Mouse (Mus musculus): Measurements from ENCODE around the gene Ptgis. TPM values are rescaled to one million over a fixed set of nuclear protein-coding genes. Genes with fewer than 3 reads are reported as not detected.
A peak's percentile ranks its signal among the peaks of the same experiment; 100 is the strongest.

Gene Ptgis
- polyA plus RNA-seq, 1 experiment from 2014 or later: 20.6 TPM

- Histone ChIP-seq H3K27ac (ENCODE audit: low read length) (no peak overlapping the region), H3K9me3 (ENCODE audit: low read length) (no peaks in the 10 kb centered on the region), H3K9ac (replicated peaks; ENCODE audit: low read length) (no peak overlapping the region), H3K36me3 (ENCODE audit: insufficient read depth, low read length) (no peaks in the 10 kb centered on the region), H3K4me2 (replicated peaks; ENCODE audit: low read depth, low read length) (no peak overlapping the region), H3K4me3 (ENCODE audit: low read length) (no peak overlapping the region), H3K4me1 (ENCODE audit: insufficient read depth, low read length) (0 out of 2 replicates have a peak, but pooled peaks cover 4% of the 10 kb centered on the region), H3K27me3 (ENCODE audit: insufficient read depth, low read length) (no peaks in the 10 kb centered on the region)
- no peak for ATAC-seq (ENCODE audit: low FRiP score, low TSS enrichment)
- 84% methylated on average over 11 of the region's 11 CpGs for WGBS
These were observed 23.5 kb upstream of the Ptgis start for GRCm38 (mm10) chr2:167263931-167264330.

GRCm38 (mm10) chr2:167263040-167263810 is 22.8 kb upstream of the Ptgis start:
- no peaks in the 10 kb centered on the region for H3K9me3 ChIP-seq (ENCODE audit: low read length)
- 85% methylated on average over 8 of the region's 8 CpGs for WGBS
- ATAC-seq (ENCODE audit: low FRiP score, low TSS enrichment): 0 out of 2 replicates have a peak, but pooled peaks have one; percentile 19
- H3K27me3 ChIP-seq (ENCODE audit: insufficient read depth, low read length): no peaks in the 10 kb centered on the region
- no peaks in the 10 kb centered on the region for H3K36me3 ChIP-seq (ENCODE audit: insufficient read depth, low read length)
- H3K4me1 ChIP-seq (ENCODE audit: insufficient read depth, low read length): 0 out of 2 replicates have a peak, but pooled peaks cover 4% of the 10 kb centered on the region
- H3K4me3 ChIP-seq (ENCODE audit: low read length): no peak overlapping the region
- no peak overlapping the region for H3K9ac ChIP-seq (replicated peaks; ENCODE audit: low read length)
- H3K4me2 ChIP-seq (replicated peaks; ENCODE audit: low read depth, low read length): no peak overlapping the region
- H3K27ac ChIP-seq (ENCODE audit: low read length): no peak overlapping the region

GRCm38 (mm10) chr2:167262433-167262832 is 22.0 kb upstream of the Ptgis start:
- ATAC-seq (ENCODE audit: low FRiP score, low TSS enrichment): no peak
- Histone ChIP-seq H3K4me2 (replicated peaks; ENCODE audit: low read depth, low read length) (no peak overlapping the region), H3K9ac (replicated peaks; ENCODE audit: low read length) (no peak overlapping the region), H3K36me3 (ENCODE audit: insufficient read depth, low read length) (no peaks in the 10 kb centered on the region), H3K27ac (ENCODE audit: low read length) (no peak overlapping the region), H3K9me3 (ENCODE audit: low read length) (no peaks in the 10 kb centered on the region), H3K4me3 (ENCODE audit: low read length) (no peak overlapping the region), H3K4me1 (ENCODE audit: insufficient read depth, low read length) (0 out of 2 replicates have a peak, but pooled peaks cover 8% of the 10 kb centered on the region), H3K27me3 (ENCODE audit: insufficient read depth, low read length) (no peaks in the 10 kb centered on the region)
- WGBS: 89% methylated on average over 10 of the region's 10 CpGs

- Histone ChIP-seq H3K9me3 (ENCODE audit: low read length) (no peaks in the 10 kb centered on the region), H3K27me3 (ENCODE audit: insufficient read depth, low read length) (no peaks in the 10 kb centered on the region), H3K4me2 (replicated peaks; ENCODE audit: low read depth, low read length) (no peak overlapping the region), H3K4me1 (ENCODE audit: insufficient read depth, low read length) (0 out of 2 replicates have a peak, but pooled peaks cover 8% of the 10 kb centered on the region), H3K4me3 (ENCODE audit: low read length) (no peak overlapping the region), H3K27ac (ENCODE audit: low read length) (no peak overlapping the region), H3K9ac (replicated peaks; ENCODE audit: low read length) (no peak overlapping the region), H3K36me3 (ENCODE audit: insufficient read depth, low read length) (no peaks in the 10 kb centered on the region)
- WGBS: 64% methylated on average over 4 of the region's 4 CpGs
- no peak for ATAC-seq (ENCODE audit: low FRiP score, low TSS enrichment)
These were observed 20.7 kb upstream of the Ptgis start for GRCm38 (mm10) chr2:167261106-167261505.

- Histone ChIP-seq H3K4me3 (ENCODE audit: low read length) (no peak overlapping the region), H3K4me2 (replicated peaks; ENCODE audit: low read depth, low read length) (no peak overlapping the region), H3K4me1 (ENCODE audit: insufficient read depth, low read length) (peaks cover 10% of the 10 kb centered on the region; the same call in 1 of the 2 replicates), H3K9ac (replicated peaks; ENCODE audit: low read length) (no peak overlapping the region), H3K27ac (ENCODE audit: low read length) (no peak overlapping the region), H3K36me3 (ENCODE audit: insufficient read depth, low read length) (no peaks in the 10 kb centered on the region), H3K27me3 (ENCODE audit: insufficient read depth, low read length) (no peaks in the 10 kb centered on the region), H3K9me3 (ENCODE audit: low read length) (no peaks in the 10 kb centered on the region)
- 34% methylated on average over 3 of the region's 3 CpGs for WGBS
- no peak for ATAC-seq (ENCODE audit: low FRiP score, low TSS enrichment)
These were observed 17.4 kb upstream of the Ptgis start for GRCm38 (mm10) chr2:167257790-167258189.

- Histone ChIP-seq H3K27me3 (ENCODE audit: insufficient read depth, low read length) (no peaks in the 10 kb centered on the region), H3K4me1 (ENCODE audit: insufficient read depth, low read length) (peaks cover 25% of the 10 kb centered on the region), H3K4me3 (ENCODE audit: low read length) (no peak overlapping the region), H3K9me3 (ENCODE audit: low read length) (no peaks in the 10 kb centered on the region), H3K27ac (ENCODE audit: low read length) (no peak overlapping the region), H3K9ac (replicated peaks; ENCODE audit: low read length) (no peak overlapping the region), H3K36me3 (ENCODE audit: insufficient read depth, low read length) (no peaks in the 10 kb centered on the region), H3K4me2 (replicated peaks; ENCODE audit: low read depth, low read length) (no peak overlapping the region)
- ATAC-seq (ENCODE audit: low FRiP score, low TSS enrichment): no peak
- 59% methylated on average over 6 of the region's 6 CpGs for WGBS
These were observed 14.4 kb upstream of the Ptgis start for GRCm38 (mm10) chr2:167254808-167255207.

GRCm38 (mm10) chr2:167254185-167254584 is 13.8 kb upstream of the Ptgis start:
- H3K9me3 ChIP-seq (ENCODE audit: low read length): no peaks in the 10 kb centered on the region
- no peak overlapping the region for H3K4me2 ChIP-seq (replicated peaks; ENCODE audit: low read depth, low read length)
- peaks cover 31% of the 10 kb centered on the region for H3K4me1 ChIP-seq (ENCODE audit: insufficient read depth, low read length)
- H3K9ac ChIP-seq (replicated peaks; ENCODE audit: low read length): peak overlapping the region; percentile 29; the same call in 1 of the 2 replicates
- H3K27ac ChIP-seq (ENCODE audit: low read length): no peak overlapping the region
- ATAC-seq (ENCODE audit: low FRiP score, low TSS enrichment): no peak
- WGBS: 54% methylated on average over 7 of the region's 7 CpGs
- H3K4me3 ChIP-seq (ENCODE audit: low read length): no peak overlapping the region
- no peaks in the 10 kb centered on the region for H3K27me3 ChIP-seq (ENCODE audit: insufficient read depth, low read length)
- H3K36me3 ChIP-seq (ENCODE audit: insufficient read depth, low read length): no peaks in the 10 kb centered on the region

- Histone ChIP-seq H3K27me3 (ENCODE audit: insufficient read depth, low read length) (no peaks in the 10 kb centered on the region), H3K9me3 (ENCODE audit: low read length) (no peaks in the 10 kb centered on the region), H3K36me3 (ENCODE audit: insufficient read depth, low read length) (no peaks in the 10 kb centered on the region), H3K4me1 (ENCODE audit: insufficient read depth, low read length) (peaks cover 33% of the 10 kb centered on the region), H3K4me2 (replicated peaks; ENCODE audit: low read depth, low read length) (no peak overlapping the region), H3K9ac (replicated peaks; ENCODE audit: low read length) (no peak overlapping the region), H3K27ac (ENCODE audit: low read length) (no peak overlapping the region), H3K4me3 (ENCODE audit: low read length) (no peak overlapping the region)
- ATAC-seq (ENCODE audit: low FRiP score, low TSS enrichment): no peak
- WGBS: 71% methylated on average over 5 of the region's 5 CpGs
These were observed 13.1 kb upstream of the Ptgis start for GRCm38 (mm10) chr2:167253476-167253875.

GRCm38 (mm10) chr2:167252057-167252687 is 11.8 kb upstream of the Ptgis start:
- Histone ChIP-seq H3K27ac (ENCODE audit: low read length) (peak overlapping the region; percentile 65; the same call in 1 of the 2 replicates), H3K36me3 (ENCODE audit: insufficient read depth, low read length) (no peaks in the 10 kb centered on the region), H3K9me3 (ENCODE audit: low read length) (no peaks in the 10 kb centered on the region), H3K4me3 (ENCODE audit: low read length) (no peak overlapping the region), H3K4me2 (replicated peaks; ENCODE audit: low read depth, low read length) (no peak overlapping the region), H3K4me1 (ENCODE audit: insufficient read depth, low read length) (peaks cover 30% of the 10 kb centered on the region), H3K9ac (replicated peaks; ENCODE audit: low read length) (no peak overlapping the region), H3K27me3 (ENCODE audit: insufficient read depth, low read length) (no peaks in the 10 kb centered on the region)
- ATAC-seq (ENCODE audit: low FRiP score, low TSS enrichment): no peak
- WGBS: 27% methylated on average over 3 of the region's 3 CpGs

Data from kidney, embryonic 16.5 days (tissue).